Mouse (Mus musculus) small intestine, adult 2 months (tissue): ENCODE measurements around the gene Tlk1. TPM values are rescaled to one million over a fixed set of nuclear protein-coding genes. Genes with fewer than 3 reads are reported as not detected.
"Not testable (repeated sequence)": the region's sequence is repeated elsewhere in the genome, so short reads cannot be mapped to it uniquely, and the experiment has no call there.

Experiments
- H3K27ac ChIP-seq: fragments of 200-500 bp; 2 replicates; pipeline ENCODE4 v1.5.1; 2012; ENCODE audit warnings: low read depth, low read length, control low read depth, inconsistent platforms; ENCODE audit not compliant: insufficient read depth
- H3K27me3 ChIP-seq: fragments of 200-500 bp; 2 replicates; pipeline ENCODE4 v1.6.1; 2012; ENCODE audit warnings: mild to moderate bottlenecking, moderate library complexity, low read length, inconsistent platforms; ENCODE audit not compliant: control insufficient read depth, insufficient read depth
- H3K36me3 ChIP-seq: fragments of 200-500 bp; 2 replicates; pipeline ENCODE4 v1.6.1; 2012; ENCODE audit warnings: mild to moderate bottlenecking, low read length, control low read depth, inconsistent platforms; ENCODE audit not compliant: control insufficient read depth, insufficient read depth
- H3K4me1 ChIP-seq: fragments of 200-500 bp; 2 replicates; pipeline ENCODE4 v1.6.1; 2012; ENCODE audit warnings: low read length, inconsistent platforms, mixed read lengths; ENCODE audit not compliant: control insufficient read depth, insufficient read depth, insufficient read length
- H3K4me3 ChIP-seq: fragments of 200-500 bp; 2 replicates; pipeline ENCODE4 v1.5.1; 2012; ENCODE audit warnings: low read depth, mild to moderate bottlenecking, control low read depth, inconsistent platforms, low read length, moderate library complexity
- CTCF ChIP-seq: fragments of 200-500 bp; IDR thresholded peaks from 2 replicates; pipeline ENCODE4 v1.5.1; 2012; ENCODE audit warnings: low read depth, mild to moderate bottlenecking, control low read depth, inconsistent platforms, low read length, moderate library complexity, mixed read lengths; ENCODE audit not compliant: insufficient replicate concordance, insufficient read length; ENCODE audit errors: extremely low read depth
- POLR2A ChIP-seq: fragments of 200-500 bp; IDR thresholded peaks from 2 replicates; pipeline ENCODE4 v1.6.1; 2012; ENCODE audit warnings: low read depth, mild to moderate bottlenecking, control low read depth, inconsistent platforms, low read length, moderate library complexity
- WGBS: fragments of 180-500 bp; shearing (Covaris S2); methylation state at CpG from one replicate; pipeline ENCODE4 v1.1.7; 2018; 5-methylcytosine and 5-hydroxymethylcytosine counted together
- polyA plus RNA-seq: library from polyadenylated mRNA; depleted of rRNA; stranded (reverse); fragments of >200 nt; gene quantifications from 2 replicates; pipeline ENCODE4 v1.2.3, GENCODE M21; 2012

The Tlk1 gene
- polyA plus RNA-seq, 1 experiment = 6.5 TPM

DNA sequence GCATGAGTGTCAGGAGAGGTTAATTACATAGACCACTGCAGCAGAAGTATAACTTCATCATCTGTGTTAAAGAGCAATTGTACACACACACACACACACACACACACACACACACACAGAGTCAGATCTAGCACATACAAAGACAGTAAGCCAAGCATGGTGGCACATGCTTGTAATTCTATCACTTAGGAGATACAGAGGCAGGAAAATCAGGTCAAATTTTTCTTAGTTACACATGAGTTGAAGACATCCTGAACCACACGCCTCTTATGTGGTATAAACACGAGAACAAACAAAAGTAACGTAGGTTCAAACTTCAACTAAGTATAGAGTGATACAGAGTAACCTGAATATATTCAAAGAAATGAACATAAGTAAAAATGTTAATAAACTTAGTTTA, 15.6 kb downstream of the Tlk1 start:
- no peaks in the 10 kb centered on the region for H3K4me1 ChIP-seq
- H3K36me3 ChIP-seq = no peaks in the 10 kb centered on the region
- TF ChIP-seq POLR2A (no peak), CTCF (no peak)
- H3K4me3 ChIP-seq = no peak overlapping the region
- H3K27ac ChIP-seq = no peak overlapping the region
- WGBS = 70% methylated on average over 3 of the region's 3 CpGs
- H3K27me3 ChIP-seq = no peaks in the 10 kb centered on the region

DNA sequence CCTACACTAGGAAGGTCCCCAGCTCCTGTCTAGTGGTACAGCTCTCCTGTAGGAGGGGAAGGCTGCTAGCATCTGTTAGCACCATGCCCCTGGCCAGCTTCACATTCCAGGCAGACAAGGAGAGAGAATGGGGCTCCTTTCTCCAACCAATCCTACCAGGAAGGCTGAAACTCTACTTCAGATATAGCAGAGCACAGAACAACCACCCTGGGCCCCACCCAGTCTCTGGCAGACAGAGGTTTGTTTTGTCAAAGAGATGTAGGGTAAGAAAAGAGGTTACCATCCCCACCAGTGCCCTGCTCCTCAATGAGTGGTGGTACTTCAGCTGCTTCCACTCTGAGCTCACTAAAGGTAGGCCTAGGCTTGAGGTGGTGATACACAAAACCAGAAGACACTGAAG, 16.8 kb downstream of the Tlk1 start:
- no peaks in the 10 kb centered on the region for H3K4me1 ChIP-seq
- no peaks in the 10 kb centered on the region for H3K27me3 ChIP-seq
- TF ChIP-seq POLR2A (no peak), CTCF (no peak)
- no peak overlapping the region for H3K27ac ChIP-seq
- H3K36me3 ChIP-seq = no peaks in the 10 kb centered on the region
- H3K4me3 ChIP-seq = no peak overlapping the region

DNA sequence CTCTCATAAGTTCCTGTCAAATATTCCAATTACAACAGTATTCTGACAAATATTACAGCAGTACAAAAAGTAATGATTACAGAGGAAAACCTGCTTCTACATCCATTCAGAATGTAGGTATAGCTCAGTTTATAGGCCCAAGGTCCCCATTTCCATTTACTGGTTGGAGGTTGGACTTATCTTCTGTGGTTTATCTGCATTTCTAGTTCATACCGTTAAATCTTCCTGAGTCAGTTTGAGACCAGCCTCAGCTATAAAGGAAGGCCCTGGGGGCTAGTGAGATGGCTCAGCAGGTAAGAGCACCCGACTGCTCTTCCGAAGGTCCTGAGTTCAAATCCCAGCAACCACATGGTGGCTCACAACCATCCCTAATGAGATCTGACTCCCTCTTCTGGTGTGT, 17.9 kb downstream of the Tlk1 start:
- not testable (repeated sequence) for H3K4me3 ChIP-seq, H3K27me3 ChIP-seq, H3K27ac ChIP-seq

DNA sequence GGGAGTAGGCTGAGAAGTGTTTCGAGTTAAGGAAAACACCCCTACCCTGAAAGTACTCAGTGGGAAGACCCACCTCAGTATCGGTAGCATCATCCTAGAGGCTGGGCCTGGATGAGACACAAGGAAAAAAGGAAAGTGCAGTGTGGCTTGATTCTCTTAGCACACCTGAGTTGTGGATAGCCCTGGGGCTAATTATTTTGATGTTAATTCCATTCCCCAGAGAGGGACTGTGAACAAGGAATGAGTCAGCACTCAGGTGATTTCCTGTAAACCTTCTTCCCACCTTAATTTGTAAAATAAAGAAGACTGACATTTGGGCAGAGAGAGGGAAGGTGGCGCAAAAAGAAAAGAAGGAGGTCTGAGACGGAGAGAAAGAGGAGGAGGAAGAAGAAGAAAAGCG, 19.5 kb downstream of the Tlk1 start:
- Histone ChIP-seq H3K36me3 (no peaks in the 10 kb centered on the region), H3K4me1 (peaks cover 7% of the 10 kb centered on the region), H3K4me3 (no peak overlapping the region), H3K27me3 (no peaks in the 10 kb centered on the region), H3K27ac (no peak overlapping the region)
- TF ChIP-seq CTCF (no peak), POLR2A (no peak)
- WGBS = 93% methylated on average over 5 of the region's 5 CpGs

More for the DNA sequence above, 17.9 kb downstream of the Tlk1 start:
- H3K36me3 ChIP-seq, H3K4me1 ChIP-seq: not testable (repeated sequence)
- WGBS = 76% methylated on average over 3 of the region's 3 CpGs

DNA sequence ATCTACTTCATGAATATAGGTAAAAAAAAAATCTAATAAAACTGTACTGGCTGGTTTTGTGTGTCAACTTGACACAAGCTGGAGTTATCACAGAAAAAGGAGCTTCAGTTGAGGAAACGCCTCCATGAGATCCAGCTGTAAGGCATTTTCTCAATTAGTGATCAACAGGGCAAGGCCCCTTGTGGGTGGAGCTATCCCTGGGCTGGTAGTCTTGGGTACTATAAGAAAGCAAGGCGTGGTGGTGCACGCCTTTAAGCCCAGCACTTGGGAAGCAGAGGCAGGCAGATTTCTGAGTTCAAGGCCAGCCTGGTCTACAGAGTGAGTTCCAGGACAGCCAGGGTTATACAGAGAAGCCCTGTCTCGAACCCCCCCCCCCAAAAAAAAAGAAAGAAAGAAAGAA, 21.8 kb downstream of the Tlk1 start:
- not testable (repeated sequence) for H3K27ac ChIP-seq, H3K27me3 ChIP-seq, H3K4me3 ChIP-seq, H3K36me3 ChIP-seq, H3K4me1 ChIP-seq
- WGBS = 81% methylated on average over 4 of the region's 4 CpGs

DNA sequence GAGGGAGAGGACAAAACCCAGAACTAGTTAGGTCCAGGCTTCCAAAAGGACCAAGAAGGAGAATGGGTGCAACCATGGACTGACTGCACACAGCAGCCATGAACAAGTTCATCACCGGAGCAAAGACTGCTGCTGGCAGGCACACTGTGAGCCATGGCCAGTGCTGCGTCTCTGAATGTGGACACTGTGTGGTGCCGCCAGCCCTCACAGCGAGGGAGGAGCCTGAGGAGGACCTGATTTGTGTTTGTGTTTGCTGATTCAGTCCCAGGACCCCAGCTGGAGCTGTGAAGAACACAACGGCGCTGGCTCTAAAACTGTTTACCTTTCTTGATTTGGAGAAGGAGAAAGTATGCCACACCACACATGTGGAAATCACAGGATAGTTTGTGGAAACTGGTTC, 22.9 kb downstream of the Tlk1 start:
- H3K36me3 ChIP-seq = no peaks in the 10 kb centered on the region
- peaks cover 7% of the 10 kb centered on the region for H3K4me1 ChIP-seq
- no peak for TF ChIP-seq POLR2A
- no peak for TF ChIP-seq CTCF
- WGBS = 26% methylated on average over 6 of the region's 6 CpGs
- no peaks in the 10 kb centered on the region for H3K27me3 ChIP-seq
- no peak overlapping the region for H3K4me3 ChIP-seq
- no peak overlapping the region for H3K27ac ChIP-seq

DNA sequence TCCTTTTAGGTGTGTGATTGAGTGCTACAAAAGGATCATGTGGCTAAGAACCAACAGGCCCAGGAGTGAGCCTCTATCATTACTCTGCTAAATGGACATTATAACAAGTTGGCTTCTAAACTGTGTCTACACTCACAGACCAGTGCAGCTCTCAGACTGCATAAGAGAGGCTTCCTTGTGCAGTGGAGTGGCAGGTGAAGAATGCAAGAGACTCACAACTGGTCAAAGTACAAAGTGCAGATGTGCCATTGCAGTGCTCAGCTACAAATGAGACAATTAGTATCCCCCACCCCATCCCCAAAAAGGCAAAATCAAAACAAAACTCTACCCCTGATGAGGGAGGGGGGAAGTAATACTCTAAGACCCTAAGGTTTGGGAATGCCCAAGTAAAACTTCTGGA, 24.0 kb downstream of the Tlk1 start:
- Histone ChIP-seq H3K36me3 (no peaks in the 10 kb centered on the region), H3K27ac (no peak overlapping the region), H3K27me3 (no peaks in the 10 kb centered on the region), H3K4me3 (no peak overlapping the region), H3K4me1 (peaks cover 7% of the 10 kb centered on the region)
- TF ChIP-seq POLR2A = no peak
- TF ChIP-seq CTCF = no peak

DNA sequence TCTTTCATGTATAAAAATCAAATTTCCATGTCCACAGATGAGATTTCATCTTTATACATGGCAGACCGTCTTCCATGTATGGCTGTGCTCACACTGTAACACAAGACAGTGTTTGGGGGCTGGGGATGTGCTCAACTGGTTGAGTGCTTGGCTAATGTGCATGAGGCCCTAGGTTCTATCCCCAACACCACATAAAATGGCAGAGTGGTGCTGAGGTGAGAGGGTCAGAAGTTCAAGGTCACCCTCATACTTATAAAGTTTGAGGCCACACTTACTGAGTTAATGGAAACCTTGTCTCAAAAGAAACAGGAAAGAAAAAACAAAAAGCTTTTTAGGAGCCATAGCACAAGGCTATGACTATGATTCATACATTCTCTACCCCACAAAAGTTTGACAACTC, 25.1 kb downstream of the Tlk1 start:
- Histone ChIP-seq H3K36me3 (no peaks in the 10 kb centered on the region), H3K4me1 (peaks cover 7% of the 10 kb centered on the region), H3K4me3 (no peak overlapping the region), H3K27me3 (no peaks in the 10 kb centered on the region), H3K27ac (no peak overlapping the region)
- WGBS = 82% methylated on average over 1 of the region's 1 CpGs
- TF ChIP-seq CTCF = no peak
